Mouse (Mus musculus) left cerebral cortex, postnatal 25 days (tissue): ENCODE measurements around the gene Bcl3. TPM values are rescaled to one million over a fixed set of nuclear protein-coding genes. Genes with fewer than 3 reads are reported as not detected.
A peak's percentile ranks its signal among the peaks of the same experiment; 100 is the strongest.

Experiments used
- DNase-seq, 2 experiments: peaks; one replicate each; pipeline ENCODE4 v3.0.0; 2022; ENCODE audit warnings: low spot score in 2 of 2, mixed read lengths in 1 of 2
- intact Hi-C: fragments of 180-260 bp; cut with DNase I; formaldehyde crosslinking; loops from one replicate; pipeline ENCODE4 v1.15.1; 2025
- total RNA-seq, 2 experiments: library from RNA; stranded (reverse); gene quantifications; 2 replicates each; pipeline ENCODE4 v1.2.3; 2021

The Bcl3 gene
- total RNA-seq, 2 experiments from 2014 or later = 0.46 to 0.53 TPM

DNA sequence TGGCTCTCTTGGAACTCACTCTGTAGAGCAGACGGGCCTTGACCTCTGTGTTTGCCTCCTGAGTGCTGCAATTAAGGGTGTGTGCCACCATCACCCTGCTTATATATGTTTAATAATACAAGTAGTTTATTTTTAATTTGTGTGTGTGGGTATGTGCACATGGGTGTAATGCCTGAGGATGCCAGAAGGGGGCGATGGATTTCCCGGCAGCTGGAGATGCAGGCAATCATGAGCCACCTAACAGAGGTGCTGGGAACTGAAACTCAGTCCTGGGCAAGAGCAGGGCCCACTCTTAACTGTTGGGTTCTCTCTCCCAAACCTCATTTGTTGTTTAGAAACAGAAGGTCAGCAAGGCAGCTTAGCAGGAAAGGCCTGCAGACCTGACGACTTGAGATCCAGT is 42.7 kb downstream of the Bcl3 start:
- no peak for DNase-seq
- intact Hi-C loops = no loop called here

DNA sequence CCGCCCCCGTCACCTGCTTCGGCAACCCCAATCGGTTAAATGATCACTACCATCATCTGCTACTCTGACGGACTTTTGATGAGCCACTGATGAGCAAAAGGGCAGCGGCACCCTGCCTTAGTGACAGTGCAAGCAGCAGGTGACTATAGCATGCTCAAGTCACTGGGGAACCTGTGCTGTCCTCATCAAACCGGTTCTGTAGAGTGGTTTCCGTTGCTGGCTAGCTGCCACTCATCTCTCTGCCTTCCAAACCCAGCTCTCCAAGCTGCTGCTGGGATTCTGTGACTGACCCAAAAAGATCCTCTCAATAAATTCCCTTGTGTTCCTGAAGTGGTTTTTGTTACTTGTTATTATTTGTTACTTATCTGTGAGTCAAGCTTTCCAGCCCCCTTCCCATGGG is 43.9 kb downstream of the Bcl3 start:
- DNase-seq = no peak
- intact Hi-C loops = no loop called here

DNA sequence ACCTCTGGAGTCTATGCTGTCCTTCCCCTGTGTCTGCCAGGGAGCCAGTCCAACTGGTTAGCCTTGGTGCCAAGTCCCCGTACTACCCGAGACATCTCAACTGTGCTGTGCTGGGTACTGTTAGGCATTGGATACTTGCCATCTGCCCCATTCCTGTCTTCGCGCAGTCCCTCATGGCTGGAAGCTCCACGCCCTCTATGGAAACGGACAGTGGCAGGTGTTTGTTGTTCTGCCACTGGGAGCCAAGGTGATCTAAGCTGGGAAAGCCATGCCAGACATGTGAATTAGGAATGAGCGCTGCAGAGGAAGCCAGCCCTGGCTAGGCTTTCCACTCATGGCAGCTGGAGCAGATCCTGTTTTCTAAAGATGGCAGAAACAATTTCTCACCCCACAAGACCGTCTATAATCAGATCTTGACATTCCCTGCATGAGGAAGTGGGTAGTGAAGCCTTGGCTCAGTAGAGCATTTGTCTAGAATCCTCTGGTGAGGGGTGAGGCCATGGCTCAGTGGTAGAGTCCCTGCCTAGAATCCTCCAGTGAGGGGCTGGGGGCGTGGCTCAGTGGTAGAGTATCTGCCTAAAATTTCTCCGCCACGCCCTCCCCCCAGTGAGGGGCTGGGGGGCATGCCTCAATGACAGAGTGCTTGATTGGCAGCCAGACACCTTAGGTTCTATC is 45.4 kb downstream of the Bcl3 start:
- DNase-seq = no peak
- intact Hi-C loops = no loop called here

GRCm38 (mm10) chr7:19771682-19772081 is 50.9 kb downstream of the Bcl3 start:
- no peak for DNase-seq
- intact Hi-C loops = no loop called here

DNA sequence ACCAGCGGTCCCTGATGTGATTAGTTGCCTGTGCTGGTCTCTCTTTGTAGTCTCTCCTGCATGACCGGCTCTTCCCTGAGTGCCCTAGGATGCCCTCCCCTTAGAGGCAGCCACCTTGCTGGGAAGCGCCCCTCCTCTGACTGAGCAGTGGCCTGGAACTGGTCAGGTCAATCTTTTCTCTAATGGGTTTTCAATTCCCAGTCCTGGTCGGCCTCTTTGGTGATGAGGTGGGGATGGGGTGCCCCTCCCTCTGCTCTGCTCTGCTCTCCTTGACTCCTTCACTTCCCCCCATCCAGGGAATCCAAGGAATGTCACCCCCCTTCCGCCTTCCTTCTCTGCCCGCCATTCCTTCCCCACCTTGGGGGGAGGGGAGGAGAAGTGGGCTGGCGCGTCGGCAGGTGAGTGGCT is 51.6 kb downstream of the Bcl3 start, which contains the start of gene Bcam:
Gene Bcam, minus strand, starts transcription at position 33 of the 408 bp plus-strand sequence.
- intact Hi-C loops = no loop called here
- DNase-seq = no peak

DNA sequence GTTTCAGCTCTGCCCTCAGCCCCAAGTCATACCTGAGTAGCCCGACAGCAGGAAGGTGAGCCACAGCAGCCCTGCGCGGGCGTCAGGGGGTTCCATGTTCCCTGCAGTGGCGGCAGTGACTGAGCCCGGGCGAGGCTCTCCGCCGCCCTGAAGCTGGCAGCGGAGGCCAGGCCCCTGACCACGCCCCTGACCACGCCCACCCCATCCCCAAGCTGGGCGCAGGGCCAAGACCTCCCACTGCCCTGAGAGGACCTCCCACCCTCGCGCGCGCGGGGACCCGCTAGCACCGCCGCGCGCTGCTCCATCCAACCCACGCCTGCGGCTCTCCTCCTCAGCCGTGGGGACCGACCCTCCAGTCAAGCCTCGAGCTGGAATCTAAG is 52.2 kb downstream of the Bcl3 start:
- intact Hi-C loops = no loop called here

DNA sequence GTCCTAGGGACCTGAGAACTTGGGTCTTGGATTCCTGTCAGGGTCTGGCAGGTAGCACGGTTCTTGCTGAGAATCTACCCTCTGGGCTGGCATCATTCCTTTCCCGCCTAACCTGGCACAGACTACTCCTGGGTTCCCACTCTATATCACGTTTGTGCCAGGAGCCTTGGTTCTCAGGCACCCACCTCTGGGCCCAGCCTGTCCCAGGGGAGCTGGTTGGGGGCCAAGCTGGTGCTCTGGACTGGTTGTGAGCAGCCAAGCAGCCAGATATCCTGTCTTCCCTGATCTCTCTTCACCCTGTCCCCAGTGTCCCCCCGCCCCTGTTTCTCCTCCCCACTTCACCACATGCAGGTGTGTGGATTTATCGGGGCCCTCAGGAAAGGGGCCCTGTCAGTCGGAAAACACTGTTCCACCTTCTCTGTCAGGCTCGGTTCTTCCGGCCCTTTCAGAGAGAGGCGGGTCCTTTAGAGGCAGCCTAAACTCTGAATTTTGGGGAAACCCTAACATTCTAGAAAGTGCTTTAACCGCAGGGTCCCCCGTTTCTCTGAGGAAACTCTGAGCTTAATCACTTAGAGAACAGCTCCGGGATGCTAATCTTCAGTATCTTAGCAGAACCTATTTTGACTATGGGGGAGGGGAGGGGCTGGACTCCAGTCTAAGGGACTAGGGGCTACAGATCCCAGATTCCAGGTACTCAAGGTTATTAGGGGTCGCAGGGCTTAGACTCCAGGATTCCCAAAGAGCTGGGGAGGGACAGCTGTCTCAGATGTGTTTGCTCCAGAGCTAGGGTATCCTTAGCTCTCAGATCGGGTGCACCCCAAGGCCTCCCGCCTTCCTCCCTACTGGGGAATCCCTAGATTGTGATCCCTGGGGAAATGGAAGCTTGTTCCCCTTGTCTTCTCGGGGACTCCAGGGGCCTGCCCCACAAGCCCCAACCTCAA is 52.9 kb downstream of the Bcl3 start:
- DNase-seq = no peak
- intact Hi-C loops = no loop called here

More for the DNA sequence above, 52.2 kb downstream of the Bcl3 start:
- peak; percentile 39 to 40 for DNase-seq

GRCm38 (mm10) chr7:19769001-19769400 is 53.6 kb downstream of the Bcl3 start:
- intact Hi-C loops = no loop called here
- DNase-seq = no peak

- DNase-seq = no peak
- intact Hi-C loops = no loop called here
Observed at GRCm38 (mm10) chr7:19768251-19768650, 54.3 kb downstream of the Bcl3 start.

DNA sequence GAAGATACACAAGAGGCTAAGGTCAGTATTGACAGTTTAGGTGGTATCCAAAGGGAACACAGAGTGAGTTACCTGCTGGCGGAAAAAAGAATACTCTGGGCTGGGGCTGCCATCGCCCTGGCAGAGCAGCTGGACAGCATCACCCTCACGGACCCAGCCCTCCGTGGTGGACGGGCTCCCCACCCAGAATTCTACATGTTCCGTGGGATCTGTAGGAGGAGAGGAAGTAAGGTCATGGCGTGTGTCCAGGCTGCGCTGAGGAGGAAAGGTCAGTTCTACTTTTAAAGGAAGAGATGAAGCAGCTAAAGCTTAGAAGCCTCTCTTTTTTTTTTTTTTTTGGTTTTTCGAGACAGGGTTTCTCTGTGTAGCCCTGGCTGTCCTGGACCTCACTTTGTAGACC is 58.0 kb downstream of the Bcl3 start:
- intact Hi-C loops = no loop called here
- DNase-seq = no peak

DNA sequence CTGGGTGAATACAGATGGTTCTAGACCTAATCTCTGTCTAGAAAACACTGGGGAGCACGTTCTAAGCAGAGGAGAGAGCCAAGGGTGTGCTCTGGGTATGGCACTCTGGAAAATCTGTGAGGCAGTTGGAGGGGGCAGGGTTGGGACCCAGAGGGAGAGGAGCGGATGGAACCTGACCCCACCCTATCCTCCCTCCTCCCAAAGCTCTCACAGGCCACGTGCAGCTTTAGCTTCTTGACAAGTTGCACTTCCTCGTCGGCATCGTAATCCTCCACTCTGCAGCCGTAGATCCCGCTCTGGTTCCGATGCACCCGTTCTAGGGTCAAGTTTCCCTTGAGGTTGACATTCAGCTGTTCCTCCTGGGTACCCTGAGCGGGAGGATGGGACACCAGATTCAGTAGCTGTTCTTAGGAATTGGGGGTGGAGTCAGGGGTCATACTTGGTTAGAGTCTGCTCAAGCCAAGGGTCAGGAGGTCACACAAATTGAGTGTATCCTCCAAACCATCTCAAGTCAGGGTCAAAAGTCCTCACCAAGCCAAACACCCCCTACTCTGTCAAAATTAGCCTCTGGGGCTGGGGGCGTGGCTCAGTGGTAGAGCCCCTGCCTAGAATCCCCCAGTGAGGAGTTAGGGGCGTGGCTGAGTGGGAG is 58.6 kb downstream of the Bcl3 start:
- intact Hi-C loops = no loop called here
- DNase-seq = no peak

- DNase-seq = no peak
- intact Hi-C loops = no loop called here
Observed at GRCm38 (mm10) chr7:19762283-19762682, 60.3 kb downstream of the Bcl3 start.

- intact Hi-C loops = no loop called here
- no peak for DNase-seq
Observed at GRCm38 (mm10) chr7:19760021-19760420, 62.5 kb downstream of the Bcl3 start.

DNA sequence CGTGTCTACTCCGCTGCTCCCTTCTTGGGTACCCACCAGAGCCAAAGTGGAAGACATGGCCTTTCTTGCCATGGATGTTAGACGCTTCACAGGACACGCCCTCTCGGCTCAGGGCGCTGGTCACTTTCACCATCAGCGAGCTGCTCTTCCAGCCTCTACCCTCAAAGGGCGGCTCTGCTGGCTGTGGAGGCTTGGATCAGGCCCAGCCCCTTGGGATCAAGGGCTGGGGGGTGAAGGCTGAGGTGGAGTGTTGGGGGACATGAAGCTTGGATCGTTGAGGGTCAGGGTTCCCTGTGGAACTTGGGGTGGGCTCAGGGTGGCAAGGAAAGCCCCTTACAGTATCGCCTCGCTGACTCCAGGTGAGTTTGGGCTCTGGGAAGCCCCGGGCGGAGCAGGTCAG is 63.9 kb downstream of the Bcl3 start:
- intact Hi-C loops = no loop called here
- DNase-seq = no peak

Other genes starting within 250 kb of the Bcl3 start
- 1 to 10 TPM in 1 of 2 experiments, under 1 TPM in 1; 0.27 to 1.1 TPM for gene Zfp296, start 245.5 kb downstream of the Bcl3 start, total RNA-seq
- 10 to 100 TPM; 43.7 to 47.1 TPM for gene Gemin7, start 245.2 kb downstream of the Bcl3 start, total RNA-seq
- 10 to 100 TPM; 70.9 to 81.0 TPM for gene Clasrp, start 218.3 kb downstream of the Bcl3 start, total RNA-seq
- 1 to 10 TPM; 6.6 to 7.5 TPM for gene Relb, start 193.3 kb downstream of the Bcl3 start, total RNA-seq
- 100 to 1,000 TPM; 144 to 151 TPM for gene Clptm1, start 157.7 kb downstream of the Bcl3 start, total RNA-seq
- gene Apoc2, start 144.8 kb downstream of the Bcl3 start, total RNA-seq = not detected
- gene Gm44805, start 141.3 kb downstream of the Bcl3 start, total RNA-seq = not detected
- gene Apoc4, start 141.3 kb downstream of the Bcl3 start, total RNA-seq = not detected
- 1 to 10 TPM; 2.6 to 4.0 TPM for gene Apoc1, start 130.1 kb downstream of the Bcl3 start, total RNA-seq
- 1,000 to 10,000 TPM; 2,052 to 2,099 TPM for gene Apoe, start 123.6 kb downstream of the Bcl3 start, total RNA-seq
- gene Tomm40, start 107.3 kb downstream of the Bcl3 start, total RNA-seq = 100 to 1,000 TPM; 112 to 115 TPM
- 1 to 10 TPM; 7.4 to 9.3 TPM for gene Nectin2, start 72.3 kb downstream of the Bcl3 start, total RNA-seq
- 10 to 100 TPM; 10.4 to 12.5 TPM for gene Bcam, start 51.8 kb downstream of the Bcl3 start, total RNA-seq
- gene Cblc, start 26.0 kb downstream of the Bcl3 start, total RNA-seq = not detected
- gene Gm19345, start 29.2 kb upstream of the Bcl3 start, total RNA-seq = 1 to 10 TPM; 2.3 to 2.5 TPM
- not detected for gene Ceacam16, start 38.5 kb upstream of the Bcl3 start, total RNA-seq
- not detected for gene Ceacam19, start 65.2 kb upstream of the Bcl3 start, total RNA-seq
- gene Pvr, start 98.4 kb upstream of the Bcl3 start, total RNA-seq = 10 to 100 TPM; 10.7 to 13.3 TPM
- not detected for gene Igsf23, start 128.0 kb upstream of the Bcl3 start, total RNA-seq
- not detected for gene Ceacam20, start 142.6 kb upstream of the Bcl3 start, total RNA-seq
- not detected for gene Nlrp9b, start 168.7 kb upstream of the Bcl3 start, total RNA-seq